Mouse (Mus musculus) gastrocnemius, postnatal 4 days (tissue): ENCODE measurements around the gene Plod1. TPM values are rescaled to one million over a fixed set of nuclear protein-coding genes. Genes with fewer than 3 reads are reported as not detected.
"Not testable (repeated sequence)": the region's sequence is repeated elsewhere in the genome, so short reads cannot be mapped to it uniquely, and the experiment has no call there.

Experiments used
- DNase-seq, 2 experiments: peaks; one replicate each; pipeline ENCODE4 v3.0.0; 2021 to 2022; ENCODE audit warnings: low spot score in 2 of 2, mixed read lengths in 2 of 2
- total RNA-seq, 2 experiments: library from RNA; stranded (reverse); gene quantifications; 2 replicates each; pipeline ENCODE4 v1.2.3; 2021

Plod1 gene
- total RNA-seq, 2 experiments from 2014 or later: 52.7 to 63.2 TPM

DNA sequence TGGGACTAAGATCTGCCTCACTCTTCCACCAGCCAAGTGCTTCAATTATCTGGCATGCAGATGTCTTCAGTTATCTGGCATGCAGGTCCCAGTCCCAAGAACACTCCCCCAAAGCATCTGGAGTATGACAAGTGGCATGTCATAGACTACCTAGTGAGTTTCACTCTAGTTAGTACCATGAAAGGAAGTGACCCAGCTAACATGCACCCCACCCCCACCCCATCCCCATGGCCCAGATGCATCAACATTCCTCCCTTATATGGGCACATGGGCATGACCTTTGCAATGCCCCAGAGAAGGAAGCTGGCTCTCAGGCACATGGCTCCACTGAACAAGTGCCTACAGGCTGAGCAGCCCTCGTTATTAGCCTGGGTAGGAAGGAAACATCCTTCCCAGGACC, 40.2 kb downstream of the Plod1 start:
- DNase-seq: no peak

DNA sequence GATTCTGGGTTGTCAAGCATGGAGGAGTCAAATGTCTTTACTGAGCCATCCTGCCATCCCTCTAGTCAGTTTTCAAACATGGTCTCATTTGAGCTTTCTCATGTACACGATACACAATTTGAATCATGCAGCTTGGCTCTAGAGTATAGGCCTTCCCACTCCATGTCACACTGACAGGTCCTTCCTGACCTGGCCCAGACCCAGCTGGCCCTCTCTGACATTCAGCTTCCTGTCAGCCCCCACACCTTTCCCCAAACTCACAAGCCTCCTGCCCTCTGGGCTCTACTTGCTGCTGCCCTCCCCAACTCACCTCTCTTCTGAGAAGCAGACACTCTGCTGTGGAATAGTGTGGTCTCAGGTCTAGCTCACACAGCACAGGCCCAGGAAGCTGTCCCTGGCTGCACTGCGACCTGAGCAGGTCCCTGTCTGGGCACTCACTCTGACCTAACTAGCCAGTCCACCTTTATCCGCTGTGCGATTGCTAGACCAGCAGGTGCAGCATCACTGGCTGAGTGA, 40.7 kb downstream of the Plod1 start:
- no peak for DNase-seq

DNA sequence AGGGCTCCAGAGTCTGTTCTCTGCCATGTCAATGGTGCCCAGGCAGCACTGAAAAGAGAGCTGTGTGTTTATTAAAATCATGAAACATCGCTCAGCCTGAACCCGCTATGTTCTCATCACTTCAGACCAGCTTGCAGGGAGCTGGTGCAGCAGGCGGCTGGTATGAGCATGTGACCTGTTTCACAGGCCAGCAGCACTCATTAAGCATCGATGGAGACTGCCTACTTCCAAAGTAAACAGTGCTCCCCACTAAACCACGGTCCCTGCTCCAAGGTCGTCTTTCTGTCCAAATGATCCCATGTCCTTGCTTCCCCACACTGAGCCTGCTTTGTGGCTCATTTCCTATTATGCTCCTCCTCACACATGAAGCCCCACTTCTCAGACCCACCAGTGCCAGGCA, 46.2 kb downstream of the Plod1 start:
- no peak for DNase-seq

DNA sequence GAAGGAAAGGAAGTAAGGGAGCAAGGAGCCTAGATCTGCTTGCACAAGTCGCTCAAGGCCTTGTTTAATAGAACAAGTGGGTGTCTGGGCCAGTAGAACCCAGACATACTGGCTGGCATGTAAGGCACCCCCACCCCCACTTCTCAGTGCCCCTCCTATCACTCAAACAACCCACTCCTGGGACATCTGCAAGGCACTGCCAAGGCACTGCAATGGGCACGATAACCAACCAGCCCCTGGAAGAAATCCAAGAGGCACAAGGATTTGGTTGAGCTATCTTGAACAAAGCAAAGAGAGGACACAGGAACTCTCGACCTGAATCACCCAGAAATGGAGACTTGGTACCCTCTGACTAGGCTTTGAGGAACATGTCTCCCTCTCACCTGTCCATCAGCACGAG, 48.3 kb downstream of the Plod1 start:
- no peak for DNase-seq

DNA sequence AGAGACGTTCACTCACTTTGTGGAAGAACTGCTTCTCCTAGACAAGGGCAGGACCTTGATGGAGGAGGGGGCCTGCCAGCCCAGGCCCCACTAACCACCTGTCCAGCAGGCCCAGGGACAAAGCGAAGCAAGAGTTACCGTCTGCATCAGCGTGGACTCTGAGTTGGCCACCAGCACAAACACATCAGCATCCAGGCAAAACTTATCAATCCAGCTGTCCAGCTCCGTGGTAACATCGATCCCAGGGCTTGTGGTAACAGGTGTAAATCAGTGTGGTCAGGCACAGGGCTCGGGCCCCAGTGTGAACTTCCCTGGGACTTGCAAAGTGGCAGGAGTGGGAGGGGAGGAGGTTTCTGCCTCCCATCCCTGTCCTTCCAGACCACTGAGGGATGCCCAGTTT, 49.3 kb downstream of the Plod1 start:
- DNase-seq: no peak

DNA sequence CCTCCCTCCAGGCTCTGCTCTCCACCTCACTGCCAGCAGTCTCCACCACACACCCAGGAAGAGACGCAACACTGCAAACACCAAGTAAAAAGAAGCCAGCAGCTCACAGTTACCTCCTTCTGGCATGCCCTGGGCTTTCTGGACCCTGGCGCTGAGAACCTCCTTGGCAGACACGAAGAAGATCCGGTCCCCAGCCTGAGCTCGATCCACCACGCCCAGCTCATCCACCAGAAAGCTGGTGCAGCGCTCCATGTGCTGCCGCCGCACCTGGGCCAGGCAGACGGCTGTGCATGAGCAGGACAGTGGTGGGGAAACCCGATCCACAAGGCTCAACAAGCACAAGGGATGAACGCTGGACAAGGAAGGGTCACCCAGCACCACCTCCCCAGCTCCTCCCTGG, 50.4 kb downstream of the Plod1 start:
- DNase-seq: no peak

DNA sequence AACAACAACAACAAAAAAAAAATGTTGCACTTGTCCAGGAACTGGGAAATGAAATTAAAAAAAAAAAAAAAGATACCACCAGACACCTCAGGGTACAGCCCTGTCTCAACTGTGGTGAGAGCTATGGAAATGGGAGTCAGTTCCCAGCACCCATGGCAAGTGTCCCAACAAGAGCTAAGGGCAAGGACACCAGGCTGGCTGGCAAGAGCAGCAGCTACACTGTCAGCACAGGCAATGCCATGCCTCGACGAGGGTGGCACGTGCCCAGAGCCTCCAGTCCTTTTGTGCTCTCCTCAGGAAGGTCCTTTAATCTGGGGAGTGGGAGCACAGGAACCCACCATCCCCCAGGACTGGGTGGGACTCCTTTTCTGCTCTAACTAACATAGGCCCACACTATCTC, 52.4 kb downstream of the Plod1 start:
- DNase-seq: no peak

DNA sequence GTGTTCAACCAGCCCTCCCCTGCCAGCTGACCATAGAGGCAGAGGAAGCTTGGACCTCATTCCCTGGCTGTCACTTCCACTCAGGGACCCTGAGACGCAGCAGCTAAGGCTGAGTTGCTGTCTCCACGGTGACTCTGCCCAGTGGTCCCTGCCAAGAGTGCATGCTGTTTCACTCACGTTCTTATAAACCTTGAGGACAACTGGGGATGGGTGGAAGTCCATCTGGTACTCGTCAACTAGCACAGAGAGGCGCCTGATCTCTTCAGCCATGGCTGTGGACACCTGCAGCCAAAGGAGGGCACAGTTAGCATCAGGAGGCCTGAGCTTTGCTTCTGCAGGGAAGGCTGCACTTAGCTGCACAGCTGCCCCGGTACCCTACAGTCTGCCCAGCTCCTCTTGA, 53.5 kb downstream of the Plod1 start:
- no peak for DNase-seq

DNA sequence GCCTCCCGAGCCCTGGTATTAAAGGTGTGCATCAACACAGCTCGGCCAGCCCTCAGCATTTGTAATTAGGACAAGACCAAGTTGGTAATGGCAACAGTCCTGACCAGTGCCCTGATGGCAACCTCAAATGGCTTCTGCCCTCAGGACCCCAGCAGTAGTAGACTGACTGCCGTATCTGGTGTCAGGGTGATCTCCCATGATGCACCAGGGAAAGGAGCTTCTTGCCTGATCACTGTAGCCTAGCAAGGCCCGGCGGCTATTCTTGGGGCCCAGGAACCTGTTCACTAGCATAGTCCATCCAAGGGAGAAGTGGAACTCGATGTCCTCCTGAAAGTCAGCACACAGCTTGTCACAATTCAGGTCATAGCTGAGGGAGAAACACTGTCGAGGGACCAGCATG, 54.8 kb downstream of the Plod1 start:
- DNase-seq: no peak

DNA sequence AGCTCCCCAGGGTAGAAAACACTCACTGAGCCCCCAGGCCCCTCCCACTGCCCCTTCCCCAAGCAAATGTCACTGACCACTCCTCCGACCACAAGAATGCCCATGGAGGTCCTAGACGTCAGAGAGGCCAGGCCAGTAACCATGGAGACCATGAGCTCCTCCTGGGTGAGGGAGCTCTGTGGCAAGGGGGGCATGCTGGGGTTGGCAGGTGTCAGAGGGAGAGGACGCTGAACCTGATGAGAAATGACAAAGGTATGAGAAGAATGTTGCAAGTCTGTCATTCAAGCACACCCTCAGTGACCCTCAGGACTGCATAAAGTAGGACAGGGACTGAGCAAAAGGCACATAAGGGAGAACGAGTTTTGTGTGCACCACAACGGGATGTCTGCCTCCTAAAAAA, 56.7 kb downstream of the Plod1 start:
- no peak for DNase-seq

DNA sequence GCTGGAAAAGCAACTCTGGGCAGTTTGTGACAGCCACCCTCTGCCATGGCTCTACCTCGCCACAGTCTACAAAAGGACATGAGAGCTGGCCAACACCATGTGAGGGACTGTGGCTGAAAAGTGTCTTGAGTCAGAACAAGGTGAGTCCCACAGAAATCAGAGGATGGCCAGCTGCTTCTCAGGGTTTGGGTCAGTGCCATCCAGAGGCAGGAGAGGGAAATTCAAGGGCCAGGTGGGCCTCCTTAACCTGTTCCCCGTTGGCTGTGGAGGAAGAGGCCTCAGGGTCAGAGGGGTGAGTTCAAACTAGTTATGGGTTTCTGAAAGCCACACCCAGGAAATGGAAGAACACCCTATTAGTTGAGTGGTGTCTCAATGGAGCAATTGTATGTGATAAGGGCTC, 57.1 kb downstream of the Plod1 start:
- DNase-seq: no peak

DNA sequence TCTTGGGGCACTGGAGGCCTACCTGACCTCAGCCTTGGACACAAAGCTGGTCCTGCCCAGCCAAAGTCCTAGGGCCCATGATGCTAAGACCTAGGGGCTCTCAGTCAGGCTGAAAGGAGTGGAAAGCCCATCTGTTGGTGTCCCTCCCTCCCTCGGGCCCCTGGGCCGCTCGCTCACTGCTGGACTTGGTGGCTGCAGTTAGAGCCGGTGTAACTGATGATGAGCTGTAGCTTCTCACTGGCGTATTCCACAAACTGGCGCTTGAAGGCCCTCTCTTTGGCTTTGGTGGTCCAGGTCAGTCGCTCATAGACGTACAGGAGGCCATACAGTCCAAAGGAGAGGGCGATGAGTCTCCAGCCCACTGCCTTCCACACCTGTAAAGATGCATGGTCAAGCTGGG, 58.0 kb downstream of the Plod1 start:
- DNase-seq: no peak

DNA sequence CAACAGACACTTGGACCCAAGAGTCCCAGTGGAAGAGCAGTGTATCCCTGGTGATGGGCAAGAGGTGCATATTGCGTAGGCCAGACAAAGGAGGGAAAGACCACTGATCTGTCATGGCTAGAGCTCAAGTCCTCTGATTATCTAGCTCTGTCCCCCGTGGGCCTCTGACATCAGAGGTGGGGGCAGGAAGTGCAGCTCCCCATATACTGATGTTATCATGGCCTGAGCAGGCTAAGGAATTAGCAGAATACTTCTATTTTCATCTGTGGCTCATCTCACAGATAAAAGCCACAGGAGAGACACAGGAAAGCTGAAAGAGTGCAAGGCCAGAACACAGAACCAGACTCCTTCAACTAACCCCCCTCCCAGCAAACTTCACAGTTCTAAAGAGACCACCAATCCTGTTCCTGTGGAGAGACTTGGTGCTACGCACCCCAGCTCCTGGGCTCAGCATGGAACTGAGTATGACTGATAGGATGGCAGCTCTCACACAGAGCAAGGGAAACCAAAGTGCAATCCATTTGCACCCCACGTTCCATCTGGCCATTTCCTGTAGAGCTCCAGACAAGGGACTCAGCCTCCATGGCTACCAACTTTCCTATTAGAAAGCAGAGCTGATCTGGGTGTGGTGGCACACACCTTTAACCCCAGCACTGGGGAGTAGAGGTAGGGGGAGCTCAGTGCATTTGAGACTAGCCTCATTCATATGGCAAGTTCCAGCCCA, 60.6 kb downstream of the Plod1 start:
- DNase-seq: no peak

DNA sequence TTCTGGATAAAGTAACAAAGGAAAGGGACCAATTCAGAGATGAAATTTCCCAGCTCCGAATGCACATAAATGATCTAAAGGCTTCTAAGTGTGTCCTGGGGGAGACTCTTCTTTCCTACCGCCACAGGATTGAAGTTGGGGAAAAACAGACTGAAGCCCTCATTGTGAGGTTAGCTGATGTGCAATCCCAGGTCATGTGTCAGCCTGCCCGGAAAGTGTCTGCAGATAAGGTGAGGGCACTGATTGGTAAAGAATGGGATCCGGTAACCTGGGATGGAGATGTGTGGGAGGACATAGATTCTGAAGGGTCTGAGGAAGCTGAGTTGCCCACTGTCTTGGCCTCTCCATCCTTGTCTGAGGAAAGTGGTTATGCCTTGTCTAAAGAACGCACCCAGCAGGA, 67.3 kb downstream of the Plod1 start:
- DNase-seq: no peak

DNA sequence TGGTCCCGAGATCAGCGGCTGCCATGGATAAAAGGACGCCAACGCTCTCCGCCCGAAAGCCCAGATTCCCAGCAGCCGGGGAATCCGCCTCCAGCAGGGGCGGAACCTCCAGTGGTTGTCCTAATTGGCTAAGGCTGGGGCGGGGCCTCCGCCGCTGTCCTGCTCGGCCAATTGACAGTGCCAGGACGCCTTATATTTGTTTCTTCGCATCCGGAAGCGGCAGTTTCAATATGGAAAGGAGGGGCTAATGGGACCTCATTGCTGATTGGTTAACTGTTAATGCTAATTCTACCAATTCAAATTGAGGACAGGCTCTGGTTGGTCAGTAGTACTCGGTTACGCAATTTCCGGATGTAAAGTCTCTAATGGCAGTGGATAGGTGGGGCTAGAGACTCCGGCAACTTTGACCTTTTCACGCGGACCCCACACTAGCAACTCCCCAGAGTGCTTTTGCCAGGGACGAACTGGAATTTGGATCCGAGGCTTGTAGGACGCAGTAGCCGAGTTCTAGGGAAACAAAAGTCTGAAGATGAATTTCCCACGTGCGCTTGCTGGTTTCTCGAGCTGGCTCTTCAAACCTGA, 68.0 kb downstream of the Plod1 start, which contains the start of the genes Miip and Fv1:
Gene Miip, minus strand, starts transcription at position 367 of the 582 bp plus-strand sequence.
Gene Fv1, plus strand, starts transcription at position 530 of the 582 bp plus-strand sequence.
- DNase-seq: peak; percentile 84 to 92

DNA sequence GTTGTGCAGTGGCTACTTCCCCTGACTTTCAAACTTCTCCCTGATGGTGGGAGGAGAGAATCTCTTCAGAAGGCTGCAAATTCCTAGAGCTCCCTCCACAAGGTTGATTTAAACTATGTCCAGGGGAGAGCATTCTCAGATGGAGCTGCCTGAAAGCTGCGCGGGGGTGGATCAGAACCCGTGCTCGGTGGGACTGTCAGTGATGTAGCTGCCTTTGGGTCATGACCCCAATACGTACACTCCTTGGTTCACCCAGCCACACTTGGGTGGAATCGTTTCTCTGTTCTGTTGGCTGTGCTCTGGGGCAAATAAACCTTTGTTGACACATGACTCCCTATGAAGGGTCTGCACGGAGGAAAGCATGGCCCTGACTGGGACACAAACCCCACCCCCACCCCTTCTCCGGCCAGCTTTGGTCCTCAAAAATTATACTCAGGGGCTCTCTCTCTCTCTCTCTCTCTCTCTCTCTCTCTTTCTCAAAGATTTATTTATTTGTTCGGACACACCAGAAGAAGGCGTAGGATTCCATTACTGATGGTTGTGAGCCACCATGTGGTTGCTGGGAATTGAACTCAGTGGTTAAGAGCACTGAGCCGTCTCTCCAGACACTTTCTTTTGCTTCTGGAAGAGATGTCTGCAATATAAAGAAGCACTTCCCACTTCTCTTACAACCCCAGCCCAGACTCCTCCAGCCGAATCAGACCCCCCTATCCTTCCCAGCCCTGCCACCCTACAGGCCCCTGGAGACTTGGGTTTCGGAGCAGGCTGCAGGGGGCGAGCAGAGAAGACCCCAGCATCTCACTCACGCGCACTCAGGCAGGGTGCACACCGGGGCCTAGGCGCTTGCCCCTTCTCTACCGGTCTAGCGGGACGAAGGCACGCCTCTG, 68.8 kb downstream of the Plod1 start:
- DNase-seq: no peak

DNA sequence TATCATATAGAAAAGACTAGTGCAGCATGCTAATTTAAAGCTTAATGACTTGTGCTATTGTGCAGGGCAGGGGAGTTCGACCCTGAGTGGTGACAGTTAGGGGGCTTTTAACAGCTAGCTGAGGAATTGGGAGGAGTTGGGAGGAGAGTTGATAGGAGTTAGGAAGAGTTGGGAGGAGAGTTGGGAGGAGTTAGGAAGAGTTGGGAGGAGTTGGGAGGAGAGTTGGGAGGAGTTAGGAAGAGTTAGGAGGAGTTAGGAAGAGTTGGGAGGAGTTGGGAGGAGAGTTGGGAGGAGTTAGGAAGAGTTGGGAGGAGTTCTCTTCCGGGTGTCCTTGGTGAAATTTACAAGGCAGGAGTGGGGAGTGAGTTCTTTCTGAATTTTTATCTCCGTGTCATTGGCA, 69.8 kb downstream of the Plod1 start:
- not testable (repeated sequence) for DNase-seq

DNA sequence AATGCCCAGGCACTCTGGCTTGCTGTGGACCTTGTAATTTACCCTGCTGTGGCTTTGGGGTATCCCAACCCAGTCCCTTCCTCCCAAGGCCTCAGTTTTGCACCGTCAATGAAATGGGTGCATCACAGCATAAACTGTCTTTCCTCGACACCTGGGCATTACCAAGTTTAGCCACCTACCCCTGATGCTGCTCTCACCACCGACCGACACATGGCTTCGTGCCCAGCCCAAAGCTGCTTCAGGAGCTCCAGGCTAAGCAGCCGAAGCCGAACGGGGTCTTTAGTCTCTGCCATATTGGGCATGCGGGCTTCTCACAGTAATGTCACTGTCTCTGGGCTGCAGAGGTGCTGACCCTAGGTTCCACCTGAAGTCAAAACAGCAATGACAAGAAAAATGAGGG, 70.5 kb downstream of the Plod1 start:
- DNase-seq: no peak

DNA sequence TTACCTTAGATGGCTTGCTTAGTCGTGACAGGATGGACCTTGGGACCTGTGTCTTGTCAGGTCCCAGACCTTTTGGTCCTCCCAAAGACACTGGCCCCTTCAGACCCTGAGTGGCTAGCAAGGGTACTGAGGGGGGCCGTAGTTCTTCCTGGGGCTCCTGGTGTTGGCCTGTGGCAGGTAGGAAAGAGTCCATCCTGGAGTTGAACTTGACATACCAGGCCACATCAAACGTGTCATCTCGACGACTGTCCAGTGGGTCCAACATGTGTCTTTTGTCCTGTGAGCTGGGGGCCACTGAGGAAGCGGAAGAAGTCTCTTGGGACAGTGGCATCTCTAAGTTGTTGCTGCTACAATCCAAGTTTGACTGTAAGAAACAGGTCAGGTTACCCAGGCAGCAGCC, 70.9 kb downstream of the Plod1 start:
- DNase-seq: no peak

DNA sequence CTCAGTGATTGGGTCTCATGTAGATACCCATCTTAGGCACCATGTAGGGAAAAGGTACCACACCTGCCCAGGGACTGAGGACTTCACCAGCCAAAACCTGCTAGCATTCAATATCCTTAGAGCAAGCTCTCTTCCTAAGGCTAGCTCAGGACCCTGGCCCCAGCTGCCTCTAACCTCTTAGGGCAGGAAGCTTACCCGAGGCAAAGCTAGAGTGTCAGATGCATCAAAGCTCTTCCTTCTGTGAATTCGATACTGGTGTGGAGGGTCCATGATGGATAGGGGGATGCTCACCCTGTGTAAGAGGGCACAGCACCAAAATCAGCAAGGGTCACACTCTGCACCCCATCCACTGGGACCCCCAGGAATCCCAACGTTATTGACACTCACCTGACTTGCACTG, 74.5 kb downstream of the Plod1 start:
- no peak for DNase-seq
